ENCODE assay signal across 8 mouse cellular contexts in genomic region chr10:75667911-75668270, GRCm38 (mm10). TPM values are rescaled to one million over a fixed set of nuclear protein-coding genes. Genes with fewer than 3 reads are reported as not detected.
DNase-seq lines count a peak whose midpoint lies in the region; ATAC-seq and TF ChIP-seq lines count a peak whose summit lies in the region.

No protein-coding gene starts in this region.

- peak; percentile 34 to 35 for DNase-seq in layer of hippocampus, adult 2 months (ENCODE audit: low spot score in 2 of 2)
- no peak for DNase-seq in layer of hippocampus, adult 9-10 months (ENCODE audit: low spot score)
- DNase-seq in heart, postnatal 14 days: peak; percentile 84 to 85
- peak; percentile 82 to 89 for DNase-seq in kidney, postnatal 4 days
- peak; percentile 75 to 91 for DNase-seq in spleen, postnatal 4 days (ENCODE audit: low spot score in 2 of 2)

- peak; percentile 69 for ATAC-seq in erythroblast, adult 5-6 weeks (replicated peaks; ENCODE audit: low FRiP score, poor library complexity, severe bottlenecking)
- peak; percentile 57 for ATAC-seq in megakaryocyte progenitor cell, adult 5-6 weeks (replicated peaks; ENCODE audit: poor library complexity)

- no peak for TF ChIP-seq POLR2A in bone marrow, adult 2 months (IDR thresholded peaks at IDR 0.05; ENCODE audit: borderline replicate concordance, control insufficient read depth, low read depth, low read length)

- H3K4me3 ChIP-seq in layer of hippocampus, adult 2 months: peak overlapping the region; percentile 64
- H3K4me3 ChIP-seq in bone marrow, adult 2 months (replicated peaks; ENCODE audit: control insufficient read depth, low read depth, low read length): peak overlapping the region; percentile 91

- no peak for TF ChIP-seq CTCF in layer of hippocampus, adult 2 months (conservative IDR thresholded peaks at IDR 0.05)
- TF ChIP-seq CTCF in bone marrow, adult 2 months (IDR thresholded peaks at IDR 0.05; ENCODE audit: control insufficient read depth, insufficient read depth, low read length): no peak

- H3K4me1 ChIP-seq in bone marrow, adult 2 months (ENCODE audit: control insufficient read depth, insufficient read depth, low read length): peaks cover 4% of the 10 kb centered on the region; the same call in 1 of the 2 replicates

- H3K27ac ChIP-seq in layer of hippocampus, adult 2 months: peak overlapping the region; percentile 94
- H3K27ac ChIP-seq in bone marrow, adult 2 months (ENCODE audit: control insufficient read depth, insufficient read depth, low read depth, low read length, poor library complexity): peak overlapping the region; percentile 83

- under 1% methylated on average over 23 of the region's 23 CpGs for WGBS in bone marrow, adult 2 months

- intact Hi-C loops in heart, postnatal 14 days (cut with DNase I): no loop called here

RNA-seq across cellular contexts. Expression of gene Susd2, which starts 24.1 kb away (rescaled TPM):
- 1 to 10 TPM; 2.1 TPM for total RNA-seq in layer of hippocampus, adult 2 months (2021)
- 1.5 and 2.8 TPM in 2 replicates for polyA plus RNA-seq in bone marrow, adult 2 months (2011; ENCODE audit: insufficient read depth, insufficient read length, low replicate concordance, missing spikeins)
- 1.7 and 5.2 TPM in 2 replicates for total RNA-seq in erythroblast, adult 5-6 weeks (2015; ENCODE audit: low replicate concordance)
- 3.8 and 4.0 TPM in 2 replicates for total RNA-seq in erythroblast, adult 5-6 weeks (2017; ENCODE audit: low replicate concordance)
- 1 to 10 TPM; 2.4 to 2.5 TPM for total RNA-seq in heart, postnatal 14 days (2021)
- total RNA-seq in megakaryocyte progenitor cell, adult 5-6 weeks (2015): 0.34 and 0.42 TPM in 2 replicates
- total RNA-seq in megakaryocyte progenitor cell, adult 5-6 weeks (2017): 0.27 TPM in 1 of 2 replicates, not detected in the other
